Mouse (Mus musculus) bone marrow macrophage, adult 2 months (primary cell): ENCODE results near the gene Ddb2. TPM values are rescaled to one million over a fixed set of nuclear protein-coding genes. Genes with fewer than 3 reads are reported as not detected.
A peak's percentile ranks its signal among the peaks of the same experiment; 100 is the strongest.

ENCODE experiments used
- H3K27ac ChIP-seq: 2 replicates; pipeline ENCODE4 v1.5.1; 2012; ENCODE audit warnings: low read depth, low read length; ENCODE audit not compliant: insufficient read depth
- H3K4me1 ChIP-seq: 2 replicates; pipeline ENCODE4 v1.6.1; 2012; ENCODE audit warnings: low read length; ENCODE audit not compliant: control insufficient read depth, insufficient read depth
- H3K4me3 ChIP-seq: 2 replicates; pipeline ENCODE4 v1.5.1; 2012; ENCODE audit warnings: mild to moderate bottlenecking, low read length, moderate library complexity; ENCODE audit not compliant: insufficient read depth
- CTCF ChIP-seq: IDR thresholded peaks from 2 replicates; pipeline ENCODE4 v1.5.1; 2012; ENCODE audit warnings: low read depth, mild to moderate bottlenecking, low read length, moderate library complexity
- POLR2A ChIP-seq: IDR thresholded peaks from 2 replicates; pipeline ENCODE4 v1.6.1; 2012; ENCODE audit warnings: mild to moderate bottlenecking, low read depth, low read length, borderline replicate concordance
- polyA plus RNA-seq: library from polyadenylated mRNA; stranded (reverse); fragments of >200 nt; gene quantifications from 2 replicates; pipeline ENCODE4 v1.2.4, GENCODE M21; 2012; ENCODE audit not compliant: missing spikeins, insufficient read depth, insufficient read length

Gene Ddb2
- polyA plus RNA-seq, 1 experiment, result 12.6 TPM

GRCm38 (mm10) chr2:91217032-91217431 lies 19.8 kb downstream of the Ddb2 start:
- no peak overlapping the region for H3K27ac ChIP-seq
- TF ChIP-seq CTCF, result no peak
- no peak for TF ChIP-seq POLR2A

GRCm38 (mm10) chr2:91213311-91213710 lies 23.5 kb downstream of the Ddb2 start:
- H3K27ac ChIP-seq, result no peak overlapping the region
- no peak overlapping the region for H3K4me3 ChIP-seq
- H3K4me1 ChIP-seq, result peaks cover 6% of the 10 kb centered on the region
- TF ChIP-seq CTCF, result no peak

More at GRCm38 (mm10) chr2:91217032-91217431, 19.8 kb downstream of the Ddb2 start:
- no peak overlapping the region for H3K4me3 ChIP-seq
- H3K4me1 ChIP-seq, result no peaks in the 10 kb centered on the region

- Histone ChIP-seq H3K4me3 (peak overlapping the region; percentile 58), H3K4me1 (peaks cover 50% of the 10 kb centered on the region), H3K27ac (peak overlapping the region; percentile 100)
- TF ChIP-seq CTCF (no peak), POLR2A (no peak)
Measured at GRCm38 (mm10) chr2:91206254-91206775, 30.5 kb downstream of the Ddb2 start.

- Histone ChIP-seq H3K27ac (peak overlapping the region; percentile 78), H3K4me1 (peaks cover 42% of the 10 kb centered on the region), H3K4me3 (peak overlapping the region; percentile 93)
- TF ChIP-seq CTCF, result 0 out of 2 replicates have a peak, but pooled peaks have one; percentile 11
- TF ChIP-seq POLR2A, result no peak
Measured at GRCm38 (mm10) chr2:91202972-91203656, 33.7 kb downstream of the Ddb2 start.

- Histone ChIP-seq H3K27ac (peak within 1 kb of the TSS; percentile 100), H3K4me1 (peaks cover 43% of the 10 kb centered on the region), H3K4me3 (peak within 1 kb of the TSS; percentile 93)
- peak; percentile 85 for TF ChIP-seq POLR2A
- TF ChIP-seq CTCF, result no peak
Measured at GRCm38 (mm10) chr2:91202222-91202971, 34.4 kb downstream of the Ddb2 start, which contains the start of the genes Nr1h3 and Acp2. Gene Nr1h3 (minus strand): TSS chr2:91202834. Gene Acp2 (plus strand): TSS chr2:91202885.

- Histone ChIP-seq H3K4me1 (peaks cover 38% of the 10 kb centered on the region), H3K4me3 (no peak overlapping the region), H3K27ac (no peak overlapping the region)
- TF ChIP-seq CTCF, result no peak
- no peak for TF ChIP-seq POLR2A
Measured at GRCm38 (mm10) chr2:91198888-91199287, 37.9 kb downstream of the Ddb2 start.

GRCm38 (mm10) chr2:91196577-91197001 lies 40.2 kb downstream of the Ddb2 start:
- no peak overlapping the region for H3K4me3 ChIP-seq
- H3K27ac ChIP-seq, result peak overlapping the region; percentile 89
- TF ChIP-seq POLR2A (no peak), CTCF (no peak)
- peaks cover 29% of the 10 kb centered on the region for H3K4me1 ChIP-seq

GRCm38 (mm10) chr2:91194624-91195332 lies 42.0 kb downstream of the Ddb2 start:
- peak overlapping the region; percentile 58 for H3K4me3 ChIP-seq
- peaks cover 26% of the 10 kb centered on the region for H3K4me1 ChIP-seq
- TF ChIP-seq POLR2A, result no peak
- TF ChIP-seq CTCF, result no peak
- peak overlapping the region; percentile 76 for H3K27ac ChIP-seq

GRCm38 (mm10) chr2:91190501-91190900 lies 46.3 kb downstream of the Ddb2 start:
- Histone ChIP-seq H3K27ac (no peak overlapping the region), H3K4me3 (no peak overlapping the region), H3K4me1 (peaks cover 13% of the 10 kb centered on the region)
- TF ChIP-seq CTCF, result no peak
- TF ChIP-seq POLR2A, result no peak
